Mouse (Mus musculus) forebrain, embryonic 12.5 days (tissue): Measurements from ENCODE around the gene Tmem243. TPM values are rescaled to one million over a fixed set of nuclear protein-coding genes. Genes with fewer than 3 reads are reported as not detected.
A peak's percentile ranks its signal among the peaks of the same experiment; 100 is the strongest.

ENCODE experiments used
- ATAC-seq: fragments of 200-750 bp; cut with Nextera tagmentation; 2 replicates; pipeline ENCODE4 v1.8.0; 2017; ENCODE audit warnings: moderate TSS enrichment; ENCODE audit not compliant: low FRiP score
- H3K27ac ChIP-seq: fragments of 300-500 bp; sonication (generic); 2 replicates; pipeline ENCODE4 v1.5.1; 2016; ENCODE audit warnings: mild to moderate bottlenecking
- H3K27me3 ChIP-seq: fragments of 300-500 bp; sonication (generic); 2 replicates; pipeline ENCODE4 v1.6.1; 2016; ENCODE audit warnings: mild to moderate bottlenecking
- H3K36me3 ChIP-seq: fragments of 300-500 bp; sonication (generic); replicated peaks from 2 replicates; pipeline ENCODE4 v1.6.1; 2016; ENCODE audit warnings: mild to moderate bottlenecking
- H3K4me1 ChIP-seq: fragments of 300-500 bp; sonication (generic); 2 replicates; pipeline ENCODE4 v1.6.1; 2016
- H3K4me2 ChIP-seq: fragments of 300-500 bp; sonication (generic); 2 replicates; pipeline ENCODE4 v1.6.1; 2016; ENCODE audit warnings: mild to moderate bottlenecking, moderate library complexity
- H3K4me3 ChIP-seq: fragments of 300-500 bp; sonication (generic); replicated peaks from 2 replicates; pipeline ENCODE4 v1.5.1; 2016; ENCODE audit warnings: mild to moderate bottlenecking
- H3K9ac ChIP-seq: fragments of 300-500 bp; sonication (generic); 2 replicates; pipeline ENCODE4 v1.6.1; 2016; ENCODE audit warnings: mild to moderate bottlenecking
- H3K9me3 ChIP-seq: fragments of 300-500 bp; sonication (generic); 2 replicates; pipeline ENCODE4 v1.6.1; 2016
- WGBS: fragments of 180-500 bp; shearing (Covaris S2); methylation state at CpG from one replicate; pipeline ENCODE4 v1.1.7; 2016; 5-methylcytosine and 5-hydroxymethylcytosine counted together
- polyA plus RNA-seq: library from polyadenylated mRNA; unstranded; fragments of >200 nt; fragmentation: Nextera tagmentation; extraction: Ambion mirVana; gene quantifications from 2 replicates; pipeline ENCODE4 v1.2.1, GENCODE M21; 2016

Tmem243 gene
- polyA plus RNA-seq, 1 experiment from 2014 or later, result 26.3 TPM

DNA sequence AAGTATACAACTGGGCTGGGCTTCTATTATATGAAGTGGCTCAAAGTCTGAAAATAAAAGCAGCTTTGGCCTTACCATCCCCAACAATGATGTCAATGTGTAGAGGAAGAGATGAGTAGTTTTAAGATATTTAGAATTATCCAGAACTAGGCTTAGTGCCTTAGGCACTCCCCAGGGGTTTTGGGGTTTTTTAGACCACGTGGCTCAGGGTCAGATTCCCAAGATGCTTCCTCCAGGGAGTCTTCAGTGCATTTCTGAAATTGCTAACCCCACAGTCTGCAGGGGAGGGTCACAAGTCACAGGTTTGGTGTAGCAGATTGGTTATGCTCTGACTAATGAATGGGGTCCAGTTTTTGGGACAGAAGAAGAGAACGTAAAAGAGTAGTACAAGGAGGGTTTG lies 10.8 kb downstream of the Tmem243 start:
- ATAC-seq, result no peak
- Histone ChIP-seq H3K36me3 (no peaks in the 10 kb centered on the region), H3K9ac (no peak overlapping the region), H3K4me2 (no peak overlapping the region), H3K9me3 (no peaks in the 10 kb centered on the region), H3K27ac (no peak overlapping the region), H3K4me1 (peaks cover 4% of the 10 kb centered on the region; the same call in 1 of the 2 replicates), H3K27me3 (no peaks in the 10 kb centered on the region), H3K4me3 (no peak overlapping the region)
- WGBS, result 60% methylated on average over 2 of the region's 2 CpGs

DNA sequence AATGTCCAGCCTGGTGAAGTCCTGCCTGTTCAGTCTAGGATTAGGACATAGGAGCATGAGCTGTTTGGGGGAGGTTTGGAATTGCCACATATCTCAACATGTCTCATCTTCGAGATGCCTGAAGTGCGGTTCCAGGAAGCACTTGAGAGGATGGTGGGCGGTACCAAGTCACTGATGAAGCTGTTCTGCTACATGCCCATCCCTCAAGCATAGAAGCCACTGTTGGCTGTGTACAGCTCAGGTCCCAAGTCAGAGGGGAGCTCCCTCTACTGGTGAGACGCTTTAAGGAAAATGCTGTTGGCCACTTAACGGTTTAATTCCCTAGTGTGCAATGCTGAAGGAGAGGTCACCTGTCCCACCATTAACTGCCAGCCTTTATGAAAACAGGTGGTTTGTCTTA lies 11.3 kb downstream of the Tmem243 start:
- Histone ChIP-seq H3K36me3 (no peaks in the 10 kb centered on the region), H3K9me3 (no peaks in the 10 kb centered on the region), H3K9ac (no peak overlapping the region), H3K4me1 (peaks cover 4% of the 10 kb centered on the region; the same call in 1 of the 2 replicates), H3K4me2 (no peak overlapping the region), H3K27me3 (no peaks in the 10 kb centered on the region), H3K27ac (no peak overlapping the region), H3K4me3 (no peak overlapping the region)
- WGBS, result 20% methylated on average over 5 of the region's 5 CpGs
- peak; percentile 75; the same call in 1 of the 2 replicates for ATAC-seq

DNA sequence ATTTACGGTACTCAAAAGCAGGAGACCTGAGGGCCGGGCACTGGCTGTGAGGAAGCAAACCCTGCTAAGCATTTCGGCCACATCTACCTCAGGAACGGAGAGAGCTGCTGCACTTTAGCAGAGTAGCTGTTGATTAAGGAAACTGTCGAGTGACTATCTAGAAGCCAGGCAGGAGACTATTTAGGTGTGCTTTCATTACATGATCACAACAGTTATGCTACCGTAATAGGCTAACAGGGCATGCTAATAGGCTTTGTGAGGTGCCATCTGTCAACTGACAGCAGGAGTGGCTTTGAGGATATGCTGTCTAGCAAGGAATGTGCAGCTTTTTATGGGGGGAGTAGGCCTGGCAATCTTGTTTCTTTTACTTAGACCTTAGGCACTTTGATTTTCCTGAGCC lies 13.7 kb downstream of the Tmem243 start:
- Histone ChIP-seq H3K4me3 (no peak overlapping the region), H3K4me2 (no peak overlapping the region), H3K9ac (no peak overlapping the region), H3K36me3 (peaks cover 14% of the 10 kb centered on the region), H3K27ac (peak overlapping the region; percentile 63), H3K4me1 (peaks cover 4% of the 10 kb centered on the region; the same call in 1 of the 2 replicates), H3K9me3 (no peaks in the 10 kb centered on the region), H3K27me3 (no peaks in the 10 kb centered on the region)
- ATAC-seq, result peak; percentile 34; the same call in 1 of the 2 replicates
- WGBS, result 55% methylated on average over 6 of the region's 6 CpGs

DNA sequence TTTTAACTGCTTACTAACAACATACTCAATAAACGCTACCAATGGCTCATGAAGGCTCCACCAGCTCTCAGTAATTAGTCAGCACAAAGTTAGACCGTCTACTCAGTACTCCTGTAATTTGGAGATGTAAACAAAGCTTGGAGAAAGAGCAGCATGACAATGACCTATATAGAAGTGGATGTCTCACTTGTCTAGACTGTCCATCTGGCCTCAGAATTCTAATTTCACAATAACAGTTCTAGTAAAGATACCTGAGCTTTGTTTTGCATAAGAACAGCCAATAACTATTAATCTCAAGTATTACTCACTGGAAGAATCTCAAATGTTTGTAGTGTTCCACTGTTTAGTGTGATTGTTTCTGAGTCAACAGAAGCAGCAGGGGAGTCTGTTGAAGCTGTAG lies 23.7 kb downstream of the Tmem243 start:
- no peaks in the 10 kb centered on the region for H3K9me3 ChIP-seq
- 88% methylated on average over 2 of the region's 2 CpGs for WGBS
- no peak for ATAC-seq
- no peak overlapping the region for H3K27ac ChIP-seq
- no peaks in the 10 kb centered on the region for H3K4me1 ChIP-seq
- no peak overlapping the region for H3K4me3 ChIP-seq
- H3K36me3 ChIP-seq, result peaks cover 76% of the 10 kb centered on the region
- no peak overlapping the region for H3K9ac ChIP-seq
- no peaks in the 10 kb centered on the region for H3K27me3 ChIP-seq
- no peak overlapping the region for H3K4me2 ChIP-seq

DNA sequence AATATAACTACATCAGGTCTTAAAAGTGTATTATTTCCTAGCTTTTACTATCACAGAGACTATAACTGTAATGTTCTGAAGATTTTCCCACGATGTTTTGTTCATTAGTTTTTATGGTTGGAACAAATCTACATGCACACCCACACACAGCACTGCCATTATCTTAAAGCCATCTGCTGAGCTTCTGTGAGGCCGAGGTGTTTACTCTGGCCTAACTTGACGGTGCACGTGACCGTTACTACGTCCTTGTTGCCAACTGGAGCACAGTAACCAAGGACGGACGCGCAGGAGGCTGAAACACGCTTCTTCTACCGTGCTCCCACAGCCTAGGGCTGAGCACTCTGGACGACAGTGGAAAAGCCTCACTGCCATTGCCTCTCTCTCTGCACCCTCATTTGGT lies 28.1 kb downstream of the Tmem243 start:
- Histone ChIP-seq H3K4me3 (no peak overlapping the region), H3K4me1 (no peaks in the 10 kb centered on the region), H3K9me3 (no peaks in the 10 kb centered on the region), H3K27ac (no peak overlapping the region), H3K9ac (no peak overlapping the region), H3K36me3 (peaks cover 59% of the 10 kb centered on the region), H3K4me2 (no peak overlapping the region), H3K27me3 (no peaks in the 10 kb centered on the region)
- no peak for ATAC-seq
- 95% methylated on average over 12 of the region's 12 CpGs for WGBS

DNA sequence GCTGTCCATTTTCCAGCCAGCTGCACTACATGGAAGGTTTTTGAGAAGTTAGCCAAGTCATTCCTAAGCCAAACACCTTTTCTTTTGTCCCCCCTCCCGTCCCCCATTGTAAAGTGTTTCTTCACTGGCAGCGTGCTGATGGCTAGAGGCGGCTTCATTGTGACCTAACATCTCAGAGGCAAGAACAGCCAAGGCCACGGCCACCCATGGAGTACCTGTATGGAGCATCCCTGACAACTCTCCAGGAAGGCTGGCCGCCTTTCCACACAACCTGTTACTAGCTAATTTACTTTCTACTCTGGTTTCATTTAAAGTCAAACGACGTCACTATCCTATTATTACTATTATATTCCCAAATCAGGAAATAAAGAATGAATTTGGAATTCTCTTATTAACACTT lies 31.3 kb downstream of the Tmem243 start:
- WGBS, result 84% methylated on average over 7 of the region's 7 CpGs
- H3K4me1 ChIP-seq, result no peaks in the 10 kb centered on the region
- H3K9me3 ChIP-seq, result no peaks in the 10 kb centered on the region
- no peak overlapping the region for H3K4me2 ChIP-seq
- H3K27me3 ChIP-seq, result no peaks in the 10 kb centered on the region
- no peak for ATAC-seq
- no peak overlapping the region for H3K4me3 ChIP-seq
- no peak overlapping the region for H3K27ac ChIP-seq
- H3K9ac ChIP-seq, result no peak overlapping the region
- peaks cover 61% of the 10 kb centered on the region for H3K36me3 ChIP-seq

DNA sequence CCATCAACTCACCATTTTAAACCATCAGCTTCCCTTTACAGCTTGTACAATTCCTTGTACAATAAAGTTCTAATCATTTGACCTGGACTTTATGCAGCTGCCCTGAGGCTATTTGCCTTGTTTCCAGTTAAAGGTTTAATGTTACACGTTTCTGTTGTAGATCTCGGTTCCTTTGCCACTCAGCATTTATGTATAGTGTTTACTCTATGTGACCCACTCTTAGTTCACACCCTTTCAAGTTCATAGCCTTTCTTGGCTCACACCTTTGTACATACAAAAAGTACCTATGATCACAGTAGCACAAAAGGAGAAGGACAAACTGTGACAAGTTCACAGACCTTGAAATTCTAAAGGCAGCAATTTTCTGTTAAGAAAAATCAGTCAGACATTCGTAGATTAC lies 35.1 kb downstream of the Tmem243 start:
- no peaks in the 10 kb centered on the region for H3K27me3 ChIP-seq
- H3K27ac ChIP-seq, result no peak overlapping the region
- no peaks in the 10 kb centered on the region for H3K4me1 ChIP-seq
- no peak for ATAC-seq
- no peak overlapping the region for H3K4me3 ChIP-seq
- H3K9ac ChIP-seq, result no peak overlapping the region
- H3K9me3 ChIP-seq, result no peaks in the 10 kb centered on the region
- WGBS, result 91% methylated on average over 3 of the region's 3 CpGs
- peaks cover 54% of the 10 kb centered on the region for H3K36me3 ChIP-seq
- H3K4me2 ChIP-seq, result no peak overlapping the region

DNA sequence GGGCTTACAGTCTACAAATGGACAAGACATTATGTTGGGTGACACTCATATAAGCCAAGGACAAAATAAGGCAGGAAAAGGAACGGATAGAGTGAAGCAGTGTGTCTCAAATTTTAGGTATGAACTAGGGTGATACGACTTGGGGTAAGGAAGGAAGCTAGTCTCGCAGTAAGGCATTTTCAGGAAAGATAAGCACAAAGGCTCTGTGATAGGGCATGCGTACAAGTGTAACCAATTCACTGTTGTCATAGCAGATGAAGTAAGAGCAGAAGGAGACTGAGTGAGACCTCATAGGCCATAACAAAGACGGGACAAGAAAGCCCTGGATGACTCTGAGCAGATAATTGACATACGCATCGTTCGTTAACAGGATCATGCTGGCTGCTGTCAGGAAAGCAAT lies 40.3 kb downstream of the Tmem243 start:
- H3K36me3 ChIP-seq, result peaks cover 47% of the 10 kb centered on the region
- no peak for ATAC-seq
- no peak overlapping the region for H3K9ac ChIP-seq
- no peaks in the 10 kb centered on the region for H3K9me3 ChIP-seq
- no peak overlapping the region for H3K27ac ChIP-seq
- no peak overlapping the region for H3K4me2 ChIP-seq
- H3K4me3 ChIP-seq, result no peak overlapping the region
- 86% methylated on average over 8 of the region's 8 CpGs for WGBS
- no peaks in the 10 kb centered on the region for H3K4me1 ChIP-seq
- H3K27me3 ChIP-seq, result no peaks in the 10 kb centered on the region

DNA sequence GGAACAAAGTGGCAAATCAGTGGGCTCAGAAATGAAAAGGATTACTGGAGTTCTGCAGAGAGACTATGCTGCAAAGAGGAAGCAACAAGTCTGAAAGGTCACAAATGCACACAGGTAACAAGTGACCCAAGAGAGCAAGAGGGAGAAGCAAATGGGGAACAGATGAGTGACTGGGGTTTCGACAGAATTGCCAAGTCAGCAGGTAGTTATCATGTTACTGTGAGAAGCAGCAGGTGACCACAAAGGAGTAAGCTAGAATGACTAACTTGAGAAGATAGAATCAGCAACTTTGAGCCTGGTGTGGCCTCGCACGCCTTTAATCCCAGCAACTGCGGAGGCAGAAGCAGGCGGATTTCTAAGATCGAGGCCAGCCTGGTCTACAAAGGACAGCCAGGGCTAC lies 41.9 kb downstream of the Tmem243 start:
- H3K9ac ChIP-seq, result no peak overlapping the region
- no peaks in the 10 kb centered on the region for H3K9me3 ChIP-seq
- no peak for ATAC-seq
- H3K36me3 ChIP-seq, result peaks cover 42% of the 10 kb centered on the region
- no peak overlapping the region for H3K27ac ChIP-seq
- no peaks in the 10 kb centered on the region for H3K4me1 ChIP-seq
- no peak overlapping the region for H3K4me3 ChIP-seq
- H3K27me3 ChIP-seq, result no peaks in the 10 kb centered on the region
- WGBS, result 87% methylated on average over 6 of the region's 6 CpGs
- no peak overlapping the region for H3K4me2 ChIP-seq

DNA sequence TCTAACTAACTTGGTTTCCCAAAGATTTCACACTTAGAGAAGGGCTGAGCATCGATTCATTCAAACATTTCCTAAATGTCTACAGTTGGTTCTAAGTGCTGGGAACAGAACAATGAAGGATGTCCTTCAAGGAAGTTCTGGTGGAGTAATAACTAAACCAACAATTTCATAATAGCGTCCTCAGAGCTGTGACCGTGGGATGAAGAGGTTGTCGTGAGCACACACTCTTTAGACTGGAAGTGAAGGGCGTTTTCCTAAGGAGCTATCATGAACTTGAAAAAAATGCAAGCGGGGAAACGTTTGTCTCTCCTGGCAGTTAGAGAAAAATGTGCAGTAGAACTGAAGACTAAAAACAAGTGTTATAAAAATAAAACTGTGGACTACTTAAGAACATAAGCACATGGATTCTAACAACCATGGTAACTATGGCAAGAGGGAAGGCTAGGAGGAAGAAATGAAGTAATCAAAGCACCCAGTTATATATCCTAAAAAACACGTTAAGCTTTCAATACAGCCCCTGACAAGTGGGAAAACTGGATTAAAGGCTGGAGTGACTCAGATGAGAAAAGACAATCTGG lies 48.9 kb downstream of the Tmem243 start:
- Histone ChIP-seq H3K9ac (no peak overlapping the region), H3K9me3 (no peaks in the 10 kb centered on the region), H3K27ac (no peak overlapping the region), H3K36me3 (peaks cover 44% of the 10 kb centered on the region), H3K4me1 (no peaks in the 10 kb centered on the region), H3K4me3 (no peak overlapping the region), H3K4me2 (no peak overlapping the region), H3K27me3 (no peaks in the 10 kb centered on the region)
- ATAC-seq, result no peak
- 90% methylated on average over 8 of the region's 8 CpGs for WGBS

DNA sequence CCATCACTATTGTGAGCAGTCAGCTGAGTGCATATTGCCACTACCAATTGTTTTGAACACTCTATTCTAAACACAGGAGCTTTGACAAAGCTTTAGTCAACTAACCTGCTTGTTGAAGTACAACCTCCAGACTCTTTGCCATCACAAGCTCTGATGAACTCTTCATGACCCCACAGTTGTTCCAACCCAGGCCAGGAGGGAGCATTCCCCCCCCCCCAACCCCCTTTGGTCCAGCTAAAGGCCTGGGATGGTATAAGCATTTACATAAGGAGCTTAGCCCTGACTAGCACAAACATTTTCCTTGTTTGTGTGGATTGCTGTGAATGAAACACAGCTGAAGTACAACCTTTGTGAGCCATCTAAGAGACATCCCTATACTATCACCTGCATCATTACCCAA lies 56.3 kb downstream of the Tmem243 start:
- peaks cover 10% of the 10 kb centered on the region for H3K4me1 ChIP-seq
- H3K4me3 ChIP-seq, result no peak overlapping the region
- H3K9me3 ChIP-seq, result no peaks in the 10 kb centered on the region
- H3K27ac ChIP-seq, result no peak overlapping the region
- no peaks in the 10 kb centered on the region for H3K27me3 ChIP-seq
- ATAC-seq, result no peak
- H3K9ac ChIP-seq, result no peak overlapping the region
- 0 out of 2 replicates have a peak, but pooled peaks cover 6% of the 10 kb centered on the region for H3K36me3 ChIP-seq
- H3K4me2 ChIP-seq, result no peak overlapping the region

DNA sequence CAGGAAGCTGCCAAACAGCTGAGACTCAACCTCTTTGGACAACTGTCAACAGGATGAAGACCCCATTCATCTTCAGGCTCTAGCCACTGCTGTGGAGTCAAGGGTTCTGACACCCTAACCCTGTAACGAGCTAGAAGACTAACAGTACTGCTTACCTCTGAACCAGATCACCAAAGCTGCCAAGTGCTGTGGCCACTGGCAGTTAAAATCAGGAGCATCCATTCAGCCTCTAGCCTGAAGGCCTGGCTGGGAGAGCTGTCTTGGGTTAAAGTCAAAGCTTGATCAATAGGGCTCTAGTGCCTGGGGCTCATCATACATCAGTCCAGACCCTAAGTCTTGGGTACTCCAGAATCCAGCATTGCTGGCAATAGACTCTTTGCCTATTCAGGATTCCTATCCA lies 56.9 kb downstream of the Tmem243 start:
- Histone ChIP-seq H3K9me3 (no peaks in the 10 kb centered on the region), H3K4me2 (no peak overlapping the region), H3K27ac (no peak overlapping the region), H3K27me3 (no peaks in the 10 kb centered on the region), H3K4me1 (peaks cover 12% of the 10 kb centered on the region), H3K4me3 (no peak overlapping the region), H3K36me3 (0 out of 2 replicates have a peak, but pooled peaks cover 4% of the 10 kb centered on the region), H3K9ac (no peak overlapping the region)
- WGBS, result 77% methylated on average over 1 of the region's 1 CpGs
- ATAC-seq, result no peak

DNA sequence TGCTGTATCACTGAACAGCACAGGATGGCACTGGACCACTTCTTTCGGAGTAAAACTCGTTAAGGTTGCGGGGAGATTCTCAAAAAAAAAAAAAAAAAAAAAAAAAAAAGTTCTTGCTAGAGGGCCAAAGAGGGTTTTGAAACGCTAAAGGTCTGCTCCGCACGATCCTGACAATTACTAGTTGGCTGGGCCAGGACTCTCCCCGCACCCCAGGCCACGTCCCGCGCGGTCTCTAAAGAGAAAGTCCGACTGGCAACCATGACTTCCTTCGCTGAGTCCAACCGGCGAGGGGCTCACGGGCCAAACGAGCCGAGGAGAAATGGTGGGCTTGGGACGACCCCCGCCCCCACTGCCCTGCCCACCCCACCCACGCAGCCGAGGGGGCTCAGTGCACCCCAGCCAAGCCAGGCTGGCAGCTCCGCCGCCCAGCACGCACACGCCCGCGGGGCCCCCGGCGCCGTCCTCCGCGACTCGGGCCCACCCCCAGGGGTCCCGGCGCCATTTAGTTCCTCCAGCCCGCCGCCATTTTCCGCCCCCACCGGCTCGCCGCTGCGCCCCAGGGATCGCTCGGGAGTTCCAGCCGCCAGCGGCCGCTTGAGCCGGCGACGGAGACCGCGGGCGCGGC lies 60.5 kb downstream of the Tmem243 start:
- H3K27me3 ChIP-seq, result no peaks in the 10 kb centered on the region
- peak overlapping the region; percentile 95 for H3K4me3 ChIP-seq
- peak; percentile 82 for ATAC-seq
- H3K4me2 ChIP-seq, result peak overlapping the region; percentile 60
- H3K36me3 ChIP-seq, result no peaks in the 10 kb centered on the region
- H3K27ac ChIP-seq, result peak overlapping the region; percentile 100
- H3K4me1 ChIP-seq, result peaks cover 16% of the 10 kb centered on the region
- H3K9ac ChIP-seq, result peak overlapping the region; percentile 96
- H3K9me3 ChIP-seq, result no peaks in the 10 kb centered on the region
- WGBS, result under 1% methylated on average over 49 of the region's 55 CpGs
